Mouse (Mus musculus) layer of hippocampus, postnatal 25 days (tissue): ENCODE data around the gene Palm2. TPM values are rescaled to one million over a fixed set of nuclear protein-coding genes. Genes with fewer than 3 reads are reported as not detected.

ENCODE experiments used
- DNase-seq, 2 experiments: peaks; one replicate each; pipeline ENCODE4 v3.0.0; 2022; ENCODE audit warnings: mixed read lengths in 2 of 2, low spot score in 1 of 2; ENCODE audit errors: extremely low spot score in 1 of 2
- total RNA-seq, 2 experiments: library from RNA; stranded (reverse); gene quantifications; 2 replicates each; pipeline ENCODE4 v1.2.3; 2021

The Palm2 gene
- total RNA-seq, 2 experiments from 2014 or later = 43.4 to 46.0 TPM

GRCm38 (mm10) chr4:57607247-57607942 is 173.3 kb downstream of the Palm2 start:
- DNase-seq = peak; percentile 88 to 99

DNA sequence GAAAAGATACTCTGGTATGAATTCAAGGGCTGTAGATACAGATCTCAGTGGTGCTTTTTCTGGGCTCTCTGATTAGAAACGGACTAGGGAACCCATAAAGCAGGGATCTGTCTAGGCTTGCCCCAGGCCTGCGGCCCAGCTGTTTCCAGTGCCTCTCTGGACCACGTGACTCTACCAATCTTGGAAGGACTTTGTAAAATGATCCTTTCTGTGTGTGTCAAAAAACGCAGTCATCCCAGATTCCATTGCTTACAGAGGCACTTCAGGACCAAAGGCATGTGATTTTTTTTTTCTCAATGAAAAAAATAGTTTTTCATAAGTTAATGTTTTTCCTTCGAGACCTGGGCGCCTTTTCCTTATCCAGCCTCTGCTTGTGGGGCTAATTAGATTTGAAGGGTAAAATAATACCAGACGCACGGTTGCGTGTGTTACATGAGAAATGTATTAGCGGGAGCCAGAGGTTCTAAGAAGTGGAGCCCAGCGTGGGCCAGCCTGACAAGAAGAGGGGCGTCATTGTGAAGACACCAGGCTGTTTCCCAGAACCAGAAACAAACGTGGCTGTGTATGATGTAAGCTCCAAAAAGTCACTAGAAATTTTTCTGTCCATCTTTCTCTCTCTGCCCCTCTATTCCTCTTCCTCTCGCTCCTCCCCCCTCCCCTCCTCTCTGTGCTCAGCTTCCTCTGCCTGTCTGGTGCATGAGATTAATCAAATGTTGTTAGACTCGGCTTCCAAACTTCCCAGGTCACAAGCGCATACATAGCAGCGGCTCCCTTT is 177.4 kb downstream of the Palm2 start:
- DNase-seq = no peak

DNA sequence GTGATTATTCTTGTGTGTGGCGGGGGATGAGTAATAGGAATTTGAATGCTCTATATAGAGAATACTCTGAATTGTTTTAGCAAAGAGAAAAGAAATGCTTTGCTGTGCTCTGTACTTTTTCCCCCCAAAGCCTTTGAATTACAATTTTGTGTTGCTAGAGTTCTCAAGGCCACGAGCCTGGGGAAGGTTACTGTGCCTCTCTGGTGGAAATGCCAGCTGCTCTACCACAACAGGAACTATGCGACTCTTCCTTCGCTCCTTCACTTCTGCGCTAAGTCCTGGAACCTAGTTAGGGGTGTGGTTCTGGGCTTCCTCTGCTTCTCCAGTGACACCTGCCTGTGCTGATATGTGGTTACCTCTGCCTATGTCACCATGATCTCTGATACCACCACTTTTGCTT is 178.7 kb downstream of the Palm2 start:
- no peak for DNase-seq

DNA sequence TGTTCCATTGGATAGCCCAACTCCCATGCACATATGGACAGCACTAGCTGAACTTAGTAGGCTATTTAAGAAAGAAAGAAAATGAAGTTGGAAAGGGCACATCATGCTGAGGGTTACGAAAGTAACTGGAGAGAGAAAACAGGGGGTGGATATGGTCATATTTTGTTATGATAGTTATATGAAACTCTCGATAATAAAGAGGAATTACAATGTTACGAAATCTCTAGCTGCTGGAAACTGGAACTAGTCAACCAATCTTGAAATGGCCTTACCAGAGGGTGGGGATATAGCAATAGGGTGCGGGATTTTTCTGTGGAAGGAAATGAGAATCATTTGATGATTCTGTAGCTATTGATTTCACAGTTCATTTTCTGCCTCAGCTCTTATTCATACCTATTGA is 180.6 kb downstream of the Palm2 start:
- no peak for DNase-seq

GRCm38 (mm10) chr4:57618743-57619142 is 184.7 kb downstream of the Palm2 start:
- DNase-seq = no peak

DNA sequence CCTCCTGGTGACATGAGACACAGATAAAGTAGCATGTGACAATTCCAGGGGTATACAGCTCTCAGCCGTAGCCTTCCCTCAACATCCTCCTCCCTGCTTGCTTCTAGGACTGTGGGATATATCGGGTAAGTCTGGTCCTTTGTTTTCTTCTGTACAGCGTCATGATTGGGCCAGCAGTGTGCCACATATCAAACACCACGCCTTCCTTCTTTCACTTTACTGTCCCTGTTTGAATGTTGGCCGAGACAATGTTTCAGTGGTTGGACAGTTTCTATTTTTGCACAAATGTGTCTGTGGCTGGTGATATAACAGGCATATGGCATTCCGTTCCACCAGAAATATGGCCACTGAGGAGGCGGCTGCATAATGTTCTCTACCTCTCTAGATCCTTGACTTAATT is 188.8 kb downstream of the Palm2 start:
- DNase-seq = no peak

DNA sequence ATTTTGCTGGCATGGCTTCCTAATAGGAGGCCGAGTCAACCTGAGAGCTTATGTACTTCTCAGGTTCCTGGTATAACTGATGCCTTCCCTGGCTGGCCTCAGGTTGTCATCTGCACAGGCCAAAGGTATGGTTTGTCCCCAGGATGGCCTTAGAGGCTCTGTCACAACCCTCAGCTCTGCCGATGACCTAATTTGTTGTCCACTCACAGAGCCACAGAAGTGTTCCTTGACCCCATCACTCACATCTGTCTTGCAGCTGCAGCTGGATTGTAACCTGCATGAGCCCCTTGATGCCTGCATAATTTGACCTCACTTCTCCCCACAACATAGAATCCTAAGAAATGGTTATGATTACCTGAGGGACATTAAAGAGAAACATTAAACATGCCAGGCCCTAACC is 190.8 kb downstream of the Palm2 start:
- no peak for DNase-seq

DNA sequence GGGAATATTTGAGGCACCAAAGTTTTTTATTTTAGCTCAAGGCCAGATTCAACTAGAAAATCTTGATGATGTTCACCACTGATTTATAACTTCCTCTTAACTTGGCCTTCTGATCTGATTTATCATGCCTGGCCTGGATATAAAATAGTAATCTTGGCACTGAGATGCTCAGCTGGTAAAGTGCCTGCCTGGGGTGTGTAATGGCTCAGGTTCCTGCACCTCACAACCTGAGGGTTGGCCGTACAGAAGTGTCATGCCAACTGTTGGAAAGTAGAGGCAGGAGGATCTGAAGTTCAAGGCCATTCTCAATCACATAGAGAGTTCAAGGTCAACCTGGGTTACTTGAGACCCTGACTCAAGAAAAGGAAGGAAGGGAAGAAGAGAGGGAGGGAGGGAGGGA is 191.3 kb downstream of the Palm2 start:
- no peak for DNase-seq

DNA sequence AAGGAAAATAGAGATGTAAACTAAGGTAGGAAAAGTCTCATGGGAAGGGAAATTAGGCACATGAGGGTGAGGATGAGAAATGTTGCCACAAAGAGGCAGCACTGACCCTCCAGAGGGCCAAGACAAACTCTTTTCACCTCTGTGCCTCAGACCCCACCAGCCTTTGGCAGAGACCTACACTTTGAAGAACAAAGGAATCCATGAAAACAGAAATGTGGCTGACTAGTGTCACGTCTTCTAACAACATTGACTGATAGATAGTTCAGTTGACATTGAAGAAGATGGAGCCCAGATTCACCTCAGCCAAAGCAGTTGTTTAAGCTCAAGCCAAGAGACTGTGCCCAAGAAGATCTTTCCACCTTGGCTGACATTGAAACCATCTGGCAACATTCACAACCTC is 191.7 kb downstream of the Palm2 start:
- DNase-seq = no peak

DNA sequence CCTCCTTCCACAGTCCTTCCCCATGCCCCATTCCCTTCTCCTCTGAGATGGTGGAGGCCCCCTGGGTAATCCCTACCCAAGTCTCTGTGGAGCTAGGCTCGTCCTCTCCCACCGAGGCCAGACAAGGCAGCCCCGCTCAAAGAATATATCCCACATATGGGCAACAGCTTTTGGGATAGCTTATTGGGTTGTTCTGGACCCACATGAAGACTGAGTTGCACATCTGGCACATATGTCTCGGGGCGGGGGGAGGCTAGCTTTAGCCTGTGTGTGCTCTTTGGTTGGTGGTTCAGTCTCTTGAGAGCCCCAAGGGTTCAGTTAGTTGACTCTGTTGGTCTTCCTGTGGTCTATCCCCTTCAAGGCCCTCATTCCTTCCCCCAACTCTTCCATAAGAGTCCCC is 192.9 kb downstream of the Palm2 start:
- no peak for DNase-seq

- DNase-seq = no peak
Observed at GRCm38 (mm10) chr4:57632386-57632785, 198.3 kb downstream of the Palm2 start.

DNA sequence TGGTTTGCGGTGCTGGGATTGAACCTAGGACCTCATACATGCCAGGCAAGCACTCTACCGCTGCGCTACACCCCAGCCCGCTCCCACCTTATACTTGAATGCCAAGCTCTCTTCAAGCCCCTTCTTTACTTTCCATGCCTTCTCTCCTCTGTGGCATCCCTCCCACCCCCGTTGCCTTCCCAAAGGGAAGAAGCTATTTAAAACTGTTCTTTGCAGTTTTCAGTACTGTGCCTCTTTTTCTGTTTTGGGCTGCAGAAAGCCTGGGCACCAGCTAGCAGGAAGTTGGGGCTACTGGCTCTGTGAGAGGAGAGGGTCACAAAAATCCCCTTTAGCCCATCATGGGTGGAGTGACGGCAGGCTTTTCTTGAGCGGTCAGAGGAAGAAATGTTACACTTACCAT is 199.0 kb downstream of the Palm2 start:
- DNase-seq = no peak

- no peak for DNase-seq
Observed at GRCm38 (mm10) chr4:57634956-57635355, 200.9 kb downstream of the Palm2 start.

- no peak for DNase-seq
Observed at GRCm38 (mm10) chr4:57636782-57637482, 202.9 kb downstream of the Palm2 start.

DNA sequence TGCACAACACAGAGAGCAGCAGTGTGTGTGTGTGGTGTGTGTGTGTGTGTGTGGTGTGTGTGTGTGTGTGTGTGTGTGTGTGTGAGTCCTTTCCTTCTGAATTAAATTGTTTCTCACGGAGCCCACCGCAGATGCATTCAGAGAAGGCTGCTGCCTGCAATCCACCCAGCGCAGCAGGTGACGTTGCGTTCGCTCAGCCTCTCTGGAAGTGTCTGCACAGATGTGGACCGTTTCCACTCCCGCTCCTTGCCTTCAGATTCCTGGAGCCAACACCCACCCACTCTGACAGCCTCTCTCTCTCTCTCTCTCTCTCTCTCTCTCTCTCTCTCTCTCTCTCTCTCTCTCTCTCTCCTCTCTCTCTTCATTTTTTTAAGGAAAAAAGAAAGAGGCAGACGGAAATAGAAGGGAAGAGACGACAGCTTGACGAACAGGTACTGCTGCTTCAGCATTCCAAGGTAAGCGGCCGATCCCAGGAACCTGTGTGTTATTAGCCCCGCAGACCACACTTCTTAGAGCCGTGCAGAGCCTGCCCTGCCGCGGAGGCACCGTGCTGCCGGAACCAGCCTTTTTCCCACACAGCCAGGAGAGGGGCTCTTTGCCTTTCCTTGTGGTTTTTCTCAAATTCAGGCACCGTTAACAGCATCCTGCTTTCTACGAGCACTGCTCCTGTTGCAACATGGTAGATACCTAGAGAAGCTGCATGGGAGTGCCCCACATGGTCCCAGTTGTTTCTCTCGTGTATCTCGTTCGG is 203.8 kb downstream of the Palm2 start:
- peak in 1 of 2 experiments; percentile 29 for DNase-seq

- DNase-seq = no peak
Observed at GRCm38 (mm10) chr4:57638941-57639340, 204.9 kb downstream of the Palm2 start.

- no peak for DNase-seq
Observed at GRCm38 (mm10) chr4:57640222-57640621, 206.2 kb downstream of the Palm2 start.

GRCm38 (mm10) chr4:57640971-57641370 is 206.9 kb downstream of the Palm2 start:
- DNase-seq = no peak

DNA sequence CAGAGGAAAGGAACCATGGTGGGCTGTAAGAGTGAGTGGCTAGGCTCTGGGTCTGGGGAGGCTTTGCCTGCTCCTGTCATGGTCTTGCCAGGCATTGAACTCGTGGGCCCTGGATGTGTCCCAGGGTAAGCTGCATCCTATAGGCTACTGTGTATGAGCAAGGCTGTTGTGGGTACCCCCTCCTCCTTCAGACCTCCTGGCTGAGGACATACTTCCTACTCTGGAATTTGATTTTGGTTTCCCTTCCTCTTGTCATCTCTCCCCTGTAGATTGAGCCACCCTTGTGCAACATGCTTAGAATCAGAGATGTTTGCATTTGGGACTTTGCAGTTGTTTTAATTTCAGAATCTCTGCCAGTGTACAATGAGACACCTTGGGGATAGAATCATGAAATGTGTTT is 216.9 kb downstream of the Palm2 start:
- DNase-seq = no peak

DNA sequence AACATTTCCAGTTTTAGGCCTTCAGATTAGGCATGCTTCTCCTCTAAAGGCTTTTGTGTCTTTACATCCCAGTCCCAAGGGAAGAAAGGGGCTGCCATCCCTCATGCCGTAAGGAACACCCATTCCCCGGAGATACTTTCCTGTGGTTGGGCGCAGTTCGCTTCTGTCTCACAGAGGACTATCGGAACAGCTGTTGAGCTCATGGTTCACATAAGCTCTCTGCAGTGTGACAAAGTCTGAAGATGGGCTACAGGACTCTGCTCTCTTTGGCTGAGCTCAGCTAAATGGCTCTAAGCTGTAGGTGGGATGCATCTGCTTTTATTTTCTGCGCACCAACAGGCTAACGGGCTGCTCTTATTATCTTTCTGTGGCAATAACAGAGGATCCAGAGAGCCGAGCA is 217.5 kb downstream of the Palm2 start:
- no peak for DNase-seq
